Mouse (Mus musculus): Measurements from ENCODE around the gene Cdc6. TPM values are rescaled to one million over a fixed set of nuclear protein-coding genes. Genes with fewer than 3 reads are reported as not detected.

Gene Cdc6
- total RNA-seq, 2 experiments from 2014 or later = 0.32 TPM

GRCm38 (mm10) chr11:98952736-98953135 is 45.1 kb downstream of the Cdc6 start:
- DNase-seq (ENCODE audit: extremely low spot score in 1 of 2, low spot score in 2 of 2) = no peak
- intact Hi-C loops (cut with DNase I) = no loop called here

DNA sequence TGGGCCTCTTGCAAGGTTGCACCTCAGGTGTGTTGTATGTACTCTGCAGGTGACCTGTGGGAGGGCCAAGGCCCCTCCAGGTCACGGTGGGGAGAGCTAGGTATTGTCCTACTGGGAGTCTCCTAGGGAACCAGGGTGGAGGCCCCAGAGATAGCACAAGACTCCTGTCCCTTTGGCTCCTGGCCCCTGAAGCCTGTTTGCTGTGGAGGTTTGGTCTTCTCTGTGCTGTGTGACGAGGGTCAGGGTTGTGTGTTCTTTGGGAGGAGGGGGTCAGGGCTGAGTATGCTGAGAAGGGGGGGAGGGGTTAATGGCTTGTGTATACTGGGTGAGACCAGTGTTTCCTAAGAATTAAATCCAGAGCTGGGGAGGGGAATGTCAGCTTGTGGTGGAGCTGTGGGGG is 45.8 kb downstream of the Cdc6 start:
- intact Hi-C loops (cut with DNase I) = no loop called here
- DNase-seq (ENCODE audit: extremely low spot score in 1 of 2, low spot score in 2 of 2) = no peak

DNA sequence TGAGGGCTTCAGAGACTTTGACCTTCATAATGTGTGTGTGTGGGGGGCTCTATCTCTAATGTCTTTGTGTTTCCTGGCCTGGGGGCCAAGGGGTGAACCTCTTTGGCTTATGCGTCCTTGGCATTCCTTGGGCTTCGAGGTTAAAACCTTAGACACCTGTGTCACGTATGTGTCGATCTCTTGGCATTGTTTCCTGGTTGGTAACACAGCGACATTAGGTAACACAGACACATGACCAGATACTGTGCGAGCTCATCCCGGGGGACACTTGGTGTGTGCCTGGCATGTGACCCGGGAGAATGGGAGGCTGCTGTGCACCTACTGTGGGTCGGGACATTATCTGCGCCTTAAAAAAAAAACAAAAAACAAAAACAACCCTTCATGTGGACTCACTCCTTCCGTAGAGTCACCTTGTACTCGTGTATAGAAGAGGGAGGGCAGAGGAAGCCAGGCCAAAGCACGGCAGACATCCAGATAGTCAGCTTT is 46.3 kb downstream of the Cdc6 start:
- DNase-seq (ENCODE audit: extremely low spot score in 1 of 2, low spot score in 2 of 2) = no peak
- intact Hi-C loops (cut with DNase I) = no loop called here

GRCm38 (mm10) chr11:98954373-98954772 is 46.8 kb downstream of the Cdc6 start:
- intact Hi-C loops (cut with DNase I) = no loop called here
- peak in 1 of 2 experiments; percentile 84 for DNase-seq (ENCODE audit: extremely low spot score in 1 of 2, low spot score in 2 of 2)

DNA sequence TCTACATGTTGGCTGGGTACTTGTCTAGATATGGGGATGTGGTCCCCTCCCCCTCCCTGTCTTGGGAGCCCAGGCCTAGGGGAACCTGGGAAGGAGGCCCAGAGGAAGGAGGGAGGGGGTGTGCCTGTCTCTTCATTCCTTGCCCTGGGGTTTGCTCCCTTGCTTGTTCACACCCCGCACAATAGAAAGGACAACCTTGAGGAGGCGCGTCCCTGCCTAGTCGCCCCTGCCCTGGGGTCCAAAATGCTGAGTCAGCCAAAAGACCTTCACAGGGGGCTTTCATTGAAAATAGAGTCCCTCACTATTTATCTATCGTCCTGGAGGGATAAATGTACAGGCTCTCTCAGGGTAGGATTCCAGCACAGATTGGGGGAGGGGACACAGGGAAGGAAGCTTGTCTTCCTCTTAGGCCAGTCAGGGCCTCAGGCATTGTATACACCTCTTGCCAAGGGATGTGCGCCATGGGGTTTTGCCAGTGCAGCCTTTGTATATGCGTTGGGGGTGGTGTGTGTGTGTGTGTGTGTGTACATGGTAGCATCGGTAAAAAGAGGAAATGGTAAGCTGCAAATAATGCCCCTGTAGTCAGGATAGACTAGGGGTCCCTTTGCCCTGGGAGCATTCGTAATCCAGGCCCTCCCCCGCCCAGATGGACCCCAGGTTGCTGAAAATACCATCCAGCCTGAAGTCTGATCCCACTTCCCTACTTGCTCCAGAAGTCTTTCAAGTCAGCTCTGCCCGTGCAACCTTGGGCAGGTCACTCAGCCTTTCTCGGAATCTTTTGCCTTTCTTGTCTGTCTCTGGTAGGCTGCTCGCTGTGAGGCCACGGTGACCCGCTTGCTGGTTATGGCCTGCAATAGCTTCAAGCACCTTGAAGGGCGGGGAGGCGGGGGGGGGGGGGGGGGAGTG is 47.5 kb downstream of the Cdc6 start:
- intact Hi-C loops (cut with DNase I) = no loop called here

DNA sequence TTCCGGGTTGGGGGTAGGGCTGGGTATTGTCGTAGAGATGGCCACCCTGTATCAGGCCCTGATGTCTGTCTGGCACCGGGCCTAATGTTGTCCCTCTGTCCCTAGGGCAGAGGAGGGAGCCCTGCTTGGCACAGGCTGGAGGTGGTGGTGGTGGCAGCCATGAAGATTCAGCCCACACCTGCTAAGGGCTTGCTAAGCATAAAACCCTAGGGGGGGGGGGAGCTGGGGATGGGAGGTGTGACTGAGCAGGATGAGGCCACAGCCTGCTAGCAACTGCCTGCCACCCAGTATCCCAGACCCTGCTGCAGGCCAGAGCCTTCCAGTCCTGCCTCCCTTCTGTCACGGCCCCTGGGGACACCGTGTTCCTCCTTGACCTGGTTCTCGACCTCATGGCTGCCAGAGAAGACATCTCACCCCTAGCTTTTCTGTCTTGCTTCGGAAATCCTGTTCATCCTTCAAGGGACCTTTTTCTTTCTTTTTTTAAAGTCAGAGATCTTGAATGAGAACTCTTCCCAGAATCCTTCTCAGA is 48.2 kb downstream of the Cdc6 start:
- DNase-seq (ENCODE audit: extremely low spot score in 1 of 2, low spot score in 2 of 2) = no peak
- intact Hi-C loops (cut with DNase I) = no loop called here

More for the DNA sequence above, 47.5 kb downstream of the Cdc6 start:
- DNase-seq (ENCODE audit: extremely low spot score in 1 of 2, low spot score in 2 of 2) = peak in 1 of 2 experiments; percentile 69

- DNase-seq (ENCODE audit: extremely low spot score in 1 of 2, low spot score in 2 of 2) = no peak
- intact Hi-C loops (cut with DNase I) = no loop called here
Measured at GRCm38 (mm10) chr11:98956340-98956739, 48.7 kb downstream of the Cdc6 start.

DNA sequence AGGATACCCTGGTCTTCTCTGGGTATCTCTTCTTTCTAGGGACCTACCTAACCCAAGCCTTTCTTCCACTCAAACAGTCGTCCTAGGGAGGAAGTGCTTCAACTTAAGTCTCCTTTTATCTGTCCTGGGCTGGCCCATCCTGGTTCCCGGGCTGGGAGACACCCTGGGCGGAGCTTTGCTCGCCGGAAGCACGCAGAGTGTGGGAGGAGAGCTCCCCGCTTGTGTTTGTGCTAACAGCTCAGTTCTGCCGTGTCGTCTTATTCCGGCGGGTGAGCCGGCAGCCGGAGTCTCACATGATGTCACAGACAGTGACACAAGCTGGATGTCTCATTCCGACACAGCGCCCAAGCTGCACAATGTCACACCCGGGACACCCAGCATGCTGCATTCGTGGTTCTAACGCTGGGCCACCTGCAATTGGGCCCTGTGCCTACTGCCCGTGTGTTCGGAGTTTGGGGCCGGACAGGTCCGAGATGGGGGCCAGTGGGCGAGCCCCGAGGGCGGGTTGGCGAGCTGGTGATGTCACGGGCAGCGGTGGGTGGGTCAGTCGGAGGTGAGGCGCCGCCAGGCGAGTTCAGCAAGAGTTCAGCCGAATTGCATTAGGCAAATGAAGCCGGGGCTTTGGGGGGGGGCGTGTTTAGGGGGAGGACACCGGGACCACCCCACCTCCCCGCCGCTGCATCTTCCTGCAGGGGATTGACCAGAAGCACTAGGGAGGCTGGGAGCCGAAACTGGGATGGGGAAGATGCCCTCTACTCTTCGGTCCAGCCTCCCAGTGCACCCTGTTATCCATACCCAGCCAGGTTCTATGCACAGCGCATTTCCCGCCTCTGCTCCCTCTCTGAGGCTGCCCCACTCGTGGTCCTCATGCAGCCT is 52.1 kb downstream of the Cdc6 start:
- DNase-seq (ENCODE audit: extremely low spot score in 1 of 2, low spot score in 2 of 2) = peak in 1 of 2 experiments; percentile 89
- intact Hi-C loops (cut with DNase I) = no loop called here

GRCm38 (mm10) chr11:98960313-98960906 is 52.8 kb downstream of the Cdc6 start:
- peak in 1 of 2 experiments; percentile 86 for DNase-seq (ENCODE audit: extremely low spot score in 1 of 2, low spot score in 2 of 2)
- intact Hi-C loops (cut with DNase I) = no loop called here

- intact Hi-C loops (cut with DNase I) = no loop called here
- DNase-seq (ENCODE audit: extremely low spot score in 1 of 2, low spot score in 2 of 2) = peak in 1 of 2 experiments; percentile 40
Measured at GRCm38 (mm10) chr11:98961051-98961592, 53.5 kb downstream of the Cdc6 start.

DNA sequence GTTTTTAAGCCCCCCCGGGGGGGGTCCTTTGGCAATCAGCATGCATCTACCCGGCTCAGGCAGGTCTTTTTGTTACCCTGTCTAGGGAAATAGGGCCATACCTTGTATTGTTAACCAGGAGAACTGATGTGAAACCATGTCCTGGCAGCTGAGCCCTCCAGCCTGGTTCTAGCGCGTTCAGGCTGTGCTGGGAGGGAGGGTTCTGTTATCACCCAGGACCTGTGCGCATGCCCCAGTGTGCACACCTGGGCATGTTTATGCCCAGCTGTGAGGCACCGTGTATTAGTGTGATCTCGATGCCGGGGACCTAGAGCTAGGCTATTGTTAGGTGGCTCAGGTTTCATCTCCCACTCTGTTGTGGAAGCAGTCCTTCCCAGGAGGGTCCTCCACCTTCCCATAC is 54.2 kb downstream of the Cdc6 start:
- intact Hi-C loops (cut with DNase I) = no loop called here
- no peak for DNase-seq (ENCODE audit: extremely low spot score in 1 of 2, low spot score in 2 of 2)

DNA sequence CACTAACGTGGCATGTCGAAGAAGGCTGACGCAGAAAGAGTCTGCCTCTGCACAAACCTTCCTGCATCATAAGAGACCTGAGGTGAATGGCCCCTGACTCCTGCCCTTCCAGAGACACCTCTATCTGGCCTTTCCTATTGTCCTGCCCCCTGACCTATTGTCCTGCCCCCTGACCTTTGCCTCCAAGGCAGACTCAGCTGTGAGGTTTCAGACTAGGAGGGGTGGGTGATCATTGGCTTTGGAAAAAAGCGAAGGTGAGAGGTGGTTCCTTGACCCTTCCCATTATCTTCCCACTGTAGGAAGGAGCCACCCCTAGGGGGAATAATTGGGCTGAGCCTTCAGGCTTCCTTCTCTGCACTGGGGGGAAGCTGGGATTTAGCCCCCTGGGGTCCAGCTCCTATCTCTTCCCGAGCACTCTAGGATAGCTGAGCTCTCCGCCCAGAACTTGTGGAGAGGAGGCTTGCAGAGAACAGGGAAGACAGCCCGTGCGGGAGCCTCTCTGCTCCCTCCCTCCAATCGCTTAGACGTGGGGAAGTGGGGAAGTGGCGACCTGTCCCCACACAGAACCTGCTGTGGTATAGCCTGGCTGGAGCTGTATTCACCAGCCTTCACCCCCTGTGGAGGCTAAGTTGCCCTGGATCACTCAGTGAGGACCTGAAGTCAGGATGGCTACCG is 55.0 kb downstream of the Cdc6 start:
- DNase-seq (ENCODE audit: extremely low spot score in 1 of 2, low spot score in 2 of 2) = peak in 1 of 2 experiments; percentile 40
- intact Hi-C loops (cut with DNase I) = no loop called here

DNA sequence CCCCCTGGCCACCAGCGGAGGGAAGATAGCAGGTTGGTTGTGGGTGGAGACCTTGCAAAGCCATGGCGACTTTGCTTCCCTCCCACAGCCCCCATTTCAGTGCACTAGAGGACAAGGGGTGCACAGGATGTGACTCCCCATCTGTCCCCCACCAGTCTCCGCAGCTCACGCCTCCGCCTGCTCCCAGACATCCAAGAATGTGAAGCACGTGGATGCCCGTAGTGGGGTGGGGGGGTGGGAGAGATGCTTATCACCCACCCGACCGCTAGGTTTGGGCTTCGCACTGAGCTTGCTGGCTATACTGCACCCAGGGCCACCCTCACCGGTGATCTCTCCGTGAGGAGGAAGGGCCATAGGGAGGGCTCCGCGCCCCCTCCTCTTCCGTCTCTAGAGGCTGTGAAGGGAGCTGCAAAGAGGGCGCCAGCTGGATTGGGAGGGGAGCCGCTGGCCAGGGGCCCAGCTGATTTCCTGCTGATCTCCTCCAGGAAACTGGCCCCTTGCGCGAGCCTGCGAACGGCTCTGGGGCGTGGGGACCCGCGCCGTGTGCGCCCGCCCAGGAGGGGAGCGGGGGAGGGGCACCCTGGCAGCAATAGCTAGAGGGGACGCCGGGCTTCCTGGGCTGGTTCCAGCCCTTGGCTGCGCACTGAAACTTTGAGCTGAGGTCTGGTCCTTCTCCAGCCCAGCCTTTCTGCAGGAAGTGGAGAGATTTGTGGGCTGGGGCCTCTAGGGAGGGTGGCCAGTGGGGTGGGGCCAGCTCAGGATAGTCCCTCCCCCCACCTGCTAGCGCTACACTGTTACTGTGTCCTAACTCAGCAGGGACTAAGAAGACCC is 55.8 kb downstream of the Cdc6 start:
- peak; percentile 66 to 90 for DNase-seq (ENCODE audit: extremely low spot score in 1 of 2, low spot score in 2 of 2)
- intact Hi-C loops (cut with DNase I) = no loop called here

DNA sequence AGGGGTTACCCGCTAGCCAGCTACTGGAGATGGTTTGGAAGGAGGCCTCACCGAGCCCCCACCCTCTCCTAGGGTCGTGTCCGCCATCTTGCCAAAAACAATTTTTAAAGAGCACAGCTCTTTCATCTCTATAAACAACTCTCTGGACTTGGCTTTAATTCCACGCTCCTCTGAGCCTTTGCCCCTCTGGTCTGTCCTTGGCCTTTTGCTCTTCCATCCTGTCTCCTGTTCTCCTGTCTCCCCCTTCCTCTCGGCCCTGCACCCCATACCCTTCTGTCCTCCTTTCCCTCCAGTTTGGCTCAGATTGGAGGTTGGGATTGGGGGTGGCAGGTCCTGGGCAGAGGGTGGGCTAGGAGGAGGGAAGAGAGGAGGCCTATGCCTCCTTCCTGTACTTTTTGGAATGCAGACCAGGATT is 56.6 kb downstream of the Cdc6 start:
- no peak for DNase-seq (ENCODE audit: extremely low spot score in 1 of 2, low spot score in 2 of 2)
- intact Hi-C loops (cut with DNase I) = no loop called here

DNA sequence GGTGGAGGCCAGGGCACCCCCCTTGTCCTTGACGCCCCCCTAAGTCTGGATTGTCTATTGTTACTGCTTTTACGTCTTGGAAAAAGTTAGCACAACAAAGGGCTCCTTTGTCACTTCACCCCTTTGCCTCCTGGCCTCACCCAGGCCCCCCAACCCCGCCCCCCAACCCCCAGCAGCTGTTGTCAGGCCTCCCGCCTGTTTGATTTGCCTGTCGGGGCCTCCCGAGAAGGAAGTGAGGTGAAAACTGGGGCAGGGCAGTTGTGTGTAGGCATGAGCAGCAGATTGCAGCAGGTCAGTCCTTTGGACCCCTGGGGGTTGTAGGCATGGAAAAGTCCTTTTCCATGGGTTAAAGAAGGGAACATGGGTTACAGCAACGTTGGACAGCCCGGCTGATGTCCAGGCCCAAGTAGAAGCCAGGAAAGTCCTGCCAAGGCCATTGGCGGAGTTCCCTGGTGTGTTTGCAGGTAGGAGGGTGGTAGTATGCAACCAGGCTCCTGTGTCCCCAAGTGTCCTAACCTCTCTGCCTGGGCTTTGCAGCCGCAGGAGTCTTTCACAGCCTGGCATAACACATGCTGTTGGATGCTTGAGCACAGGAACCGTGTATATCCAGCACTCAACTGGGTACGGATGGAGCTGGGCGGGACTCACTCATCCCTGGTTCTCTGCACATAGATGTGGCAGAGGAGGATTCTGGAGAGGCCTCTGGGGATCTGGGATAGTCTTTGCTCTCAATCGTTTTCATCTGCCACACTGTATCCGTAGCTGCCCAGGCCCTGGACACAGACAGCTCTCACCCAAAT is 57.2 kb downstream of the Cdc6 start:
- peak in 1 of 2 experiments; percentile 37 for DNase-seq (ENCODE audit: extremely low spot score in 1 of 2, low spot score in 2 of 2)
- intact Hi-C loops (cut with DNase I) = no loop called here

GRCm38 (mm10) chr11:98965416-98966077 is 57.9 kb downstream of the Cdc6 start:
- peak in 1 of 2 experiments; percentile 41 for DNase-seq (ENCODE audit: extremely low spot score in 1 of 2, low spot score in 2 of 2)
- intact Hi-C loops (cut with DNase I) = no loop called here
